Mouse (Mus musculus) fat pad, adult 2 months (tissue): ENCODE results near the gene Ppt2.

ENCODE experiments used
- DNase-seq: peaks from one replicate; pipeline ENCODE4 v3.0.0-alpha.2; 2011; ENCODE audit warnings: low read depth, low spot score; ENCODE audit errors: extremely low read depth

Gene Ppt2

GRCm38 (mm10) chr17:34656666-34657065, 28.4 kb upstream of the Ppt2 start:
- DNase-seq, result no peak

DNA sequence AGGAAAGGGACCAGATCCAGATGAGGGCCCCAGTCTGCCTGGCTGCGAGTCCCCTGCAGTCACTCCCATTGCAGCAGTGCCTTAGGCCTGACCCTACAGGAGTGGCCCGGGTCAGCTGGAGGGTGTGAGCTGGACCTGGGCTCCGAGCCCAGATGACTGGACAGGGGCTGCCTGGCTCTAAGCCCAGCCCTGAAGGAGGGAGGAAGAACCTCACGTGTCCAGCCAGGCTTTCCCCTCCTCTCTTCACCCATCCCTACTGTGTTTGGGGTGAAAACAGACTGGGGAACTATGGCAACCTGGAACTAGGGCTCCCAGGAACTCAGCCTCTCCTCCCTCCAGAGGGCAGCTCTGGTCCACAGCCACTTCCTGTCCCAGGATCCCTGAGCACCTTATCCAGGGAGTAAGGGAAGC, 27.3 kb upstream of the Ppt2 start:
- no peak for DNase-seq

- DNase-seq, result no peak
These were observed 26.9 kb upstream of the Ppt2 start for GRCm38 (mm10) chr17:34655160-34655559.

GRCm38 (mm10) chr17:34654392-34654791, 26.1 kb upstream of the Ppt2 start:
- DNase-seq, result no peak

- DNase-seq, result no peak
These were observed 25.5 kb upstream of the Ppt2 start for GRCm38 (mm10) chr17:34653746-34654285.

- DNase-seq, result no peak
These were observed 24.7 kb upstream of the Ppt2 start for GRCm38 (mm10) chr17:34652985-34653384.

GRCm38 (mm10) chr17:34652546-34652945, 24.2 kb upstream of the Ppt2 start:
- no peak for DNase-seq

GRCm38 (mm10) chr17:34651507-34652221, 23.4 kb upstream of the Ppt2 start:
- no peak for DNase-seq

- no peak for DNase-seq
These were observed 22.5 kb upstream of the Ppt2 start for GRCm38 (mm10) chr17:34650781-34651180.

- DNase-seq, result no peak
These were observed 21.0 kb upstream of the Ppt2 start for GRCm38 (mm10) chr17:34649106-34649864.

GRCm38 (mm10) chr17:34648141-34648890, 20.0 kb upstream of the Ppt2 start:
- DNase-seq, result no peak

GRCm38 (mm10) chr17:34646906-34647787, 18.8 kb upstream of the Ppt2 start, which contains the start of gene Atf6b:
TSS of gene Atf6b (plus strand) at chr17:34647146.
- DNase-seq, result peak; percentile 86

DNA sequence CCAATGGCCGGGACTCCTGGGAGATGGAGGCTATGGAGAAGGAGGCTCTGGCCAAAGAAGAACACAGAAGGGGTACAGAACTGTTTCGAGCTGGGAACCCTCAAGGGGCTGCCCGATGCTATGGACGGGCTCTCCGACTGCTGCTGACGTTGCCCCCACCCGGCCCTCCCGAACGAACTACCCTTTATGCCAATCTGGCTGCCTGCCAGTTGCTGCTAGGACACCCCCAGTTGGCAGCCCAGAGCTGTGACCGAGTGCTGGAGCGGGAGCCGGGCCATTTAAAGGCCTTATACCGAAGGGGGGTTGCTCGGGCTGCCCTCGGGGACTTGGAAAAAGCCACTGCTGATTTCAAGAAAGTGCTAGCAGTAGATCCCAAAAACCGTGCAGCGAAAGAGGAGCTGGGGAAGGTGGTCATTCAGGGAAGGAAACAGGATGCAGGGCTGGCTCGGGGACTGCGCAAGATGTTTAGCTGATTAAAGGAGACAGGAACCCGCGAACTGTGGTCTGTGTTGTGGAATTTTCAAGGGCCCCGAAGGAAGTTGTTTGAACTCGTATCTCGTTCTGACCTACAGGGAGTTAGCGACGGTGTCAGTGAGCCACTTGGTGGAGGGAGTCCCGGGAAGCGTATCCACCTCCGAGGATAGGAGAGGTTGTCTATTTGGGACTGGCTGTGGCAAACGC, 17.7 kb upstream of the Ppt2 start:
- DNase-seq, result no peak

DNA sequence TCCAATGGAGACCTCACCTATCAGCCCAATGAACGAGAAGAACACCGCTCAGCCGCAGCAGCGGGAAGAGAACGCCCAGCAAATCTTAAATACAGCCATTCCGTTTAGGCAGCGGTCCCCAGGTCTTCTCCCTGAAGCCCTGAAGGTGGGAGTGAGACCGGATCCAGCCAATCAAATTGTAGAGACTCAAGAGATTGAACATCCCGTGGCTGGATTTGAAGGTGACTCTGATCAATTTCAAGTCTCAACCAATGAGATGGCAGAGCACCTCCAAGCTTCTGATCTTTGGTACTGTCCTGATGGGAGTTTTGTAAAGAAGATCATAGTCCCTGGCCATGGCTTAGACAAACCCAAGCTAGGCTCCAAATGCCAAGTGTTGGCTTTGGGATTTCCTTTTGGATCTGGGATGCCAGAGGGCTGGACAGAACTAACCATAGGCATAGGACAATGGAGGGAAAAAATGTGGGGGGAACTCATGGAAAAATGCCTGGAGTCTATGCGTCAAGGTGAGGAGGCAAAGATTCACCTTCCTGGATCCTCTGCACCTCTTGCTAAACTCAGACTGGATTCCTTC, 17.0 kb upstream of the Ppt2 start:
- DNase-seq, result no peak

DNA sequence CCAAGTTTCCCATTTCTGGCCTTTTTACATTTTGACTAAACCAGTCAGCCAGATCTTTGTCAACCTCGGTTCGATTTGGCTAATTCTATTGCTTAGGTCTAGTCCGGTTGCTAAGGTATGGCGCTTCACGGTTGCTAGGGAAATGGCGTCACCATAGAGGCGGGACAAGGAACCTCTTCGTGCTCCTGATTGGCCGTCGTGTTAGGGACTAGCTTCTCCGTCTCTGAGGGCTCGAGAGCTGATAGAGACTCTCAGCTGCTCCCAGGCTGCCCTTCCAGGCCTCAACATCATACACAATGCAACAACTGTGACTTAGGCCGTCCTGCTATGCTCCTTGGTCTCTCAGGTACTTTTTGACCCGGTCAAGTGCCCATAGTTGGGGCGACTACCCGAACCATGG, 16.3 kb upstream of the Ppt2 start, which contains the start of gene Fkbpl:
Fkbpl (plus strand) TSS at position 157 of the 400 bp plus-strand sequence.
- DNase-seq, result no peak

DNA sequence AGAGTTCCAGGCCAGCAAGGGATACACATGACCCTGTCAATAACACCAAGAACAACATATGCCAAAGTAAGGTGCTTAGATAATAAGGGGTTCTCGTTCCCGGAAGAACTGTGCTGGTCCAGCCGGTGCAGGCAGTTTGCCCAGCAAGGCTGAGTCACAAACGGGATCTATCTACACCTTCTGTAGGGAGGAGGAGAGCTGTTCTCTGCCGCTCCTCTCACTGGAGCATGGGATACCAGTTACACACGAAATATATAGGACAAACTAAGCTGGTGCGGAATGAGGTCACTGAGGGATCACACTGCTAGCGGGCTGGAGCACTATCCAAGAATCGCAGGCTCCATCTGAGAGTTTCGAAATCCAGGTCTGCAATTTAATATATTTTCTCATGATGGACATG, 15.6 kb upstream of the Ppt2 start:
- DNase-seq, result no peak

DNA sequence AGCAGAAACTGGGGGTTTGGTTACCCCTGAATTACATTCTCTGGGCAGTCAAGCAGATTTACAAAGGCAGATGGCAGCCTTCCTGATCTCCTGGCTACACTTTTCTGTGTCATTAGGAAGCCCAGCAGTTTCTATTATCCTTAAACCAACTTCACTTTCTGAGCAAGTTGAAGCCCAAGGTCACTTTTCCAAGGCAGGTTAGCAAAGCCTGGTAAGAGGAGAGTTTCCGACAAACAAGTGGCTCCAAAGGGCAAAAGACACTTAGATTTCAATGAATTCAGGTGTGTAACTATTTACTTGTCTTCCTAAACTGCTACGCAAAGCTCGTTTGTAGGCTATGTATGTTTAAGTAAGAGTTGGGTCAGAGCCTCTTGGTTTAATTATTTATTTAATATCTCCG, 15.1 kb upstream of the Ppt2 start:
- DNase-seq, result no peak

DNA sequence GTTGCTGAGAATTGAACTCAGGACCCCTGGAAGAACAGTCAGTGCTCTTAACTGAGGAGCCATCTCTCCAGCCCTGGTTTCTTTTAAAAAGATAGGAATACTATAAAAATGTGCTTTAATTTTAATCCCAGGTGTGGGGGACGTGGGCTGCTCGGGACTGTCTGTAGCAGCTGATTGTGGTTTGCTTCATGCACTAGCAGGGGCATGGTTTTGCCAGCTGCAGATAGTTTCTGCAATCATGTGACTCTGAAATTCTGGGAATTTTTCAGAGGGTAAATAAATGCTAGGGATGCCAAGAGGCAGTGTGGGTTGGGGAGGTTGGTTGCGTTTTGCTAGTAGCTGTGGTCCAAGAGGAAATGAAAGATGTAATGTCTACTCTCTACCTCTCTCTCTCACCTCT, 13.6 kb upstream of the Ppt2 start:
- no peak for DNase-seq

DNA sequence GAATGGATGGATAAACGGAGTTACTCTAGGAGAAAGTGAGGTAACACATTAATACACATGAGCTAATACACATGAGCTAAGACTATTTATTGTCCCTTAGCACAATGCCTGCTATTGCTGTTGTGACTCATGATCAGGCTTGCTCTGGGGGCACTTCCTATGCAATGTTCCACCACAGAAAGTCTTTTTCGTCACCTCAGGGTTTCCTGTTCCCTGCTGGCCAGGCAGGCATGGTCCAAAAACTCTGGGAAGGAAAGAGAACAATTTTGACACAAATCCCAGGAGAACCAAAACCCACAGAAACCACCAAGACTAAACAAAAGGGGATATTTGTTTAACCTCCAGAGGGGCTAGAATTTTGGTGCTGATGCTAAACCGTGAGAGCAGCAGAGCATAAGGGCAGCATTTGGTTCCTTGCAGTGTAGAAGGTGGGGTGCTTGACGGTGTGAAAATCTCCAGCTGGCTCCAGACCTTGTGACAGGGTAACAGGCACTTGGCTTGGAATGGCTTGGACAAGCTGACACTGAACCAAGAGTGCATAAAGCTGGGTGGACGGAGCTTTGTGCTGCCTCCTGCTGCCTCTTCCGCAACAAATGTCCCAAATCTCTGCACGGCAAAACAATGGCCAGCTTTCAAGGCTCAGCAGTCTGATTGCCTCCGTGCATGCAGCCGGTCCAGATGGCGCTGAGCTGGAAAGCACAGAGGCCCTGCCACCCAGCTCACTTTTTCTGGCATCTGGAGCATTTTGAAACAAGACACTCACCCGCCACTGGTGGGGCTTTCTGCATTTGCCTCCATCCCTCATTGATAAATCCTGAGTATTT, 12.7 kb upstream of the Ppt2 start:
- DNase-seq, result no peak
